Mouse (Mus musculus): ENCODE results near the gene Tmem266. TPM values are rescaled to one million over a fixed set of nuclear protein-coding genes. Genes with fewer than 3 reads are reported as not detected.

Tmem266 gene
- total RNA-seq, 2 experiments from 2014 or later, result 0.27 to 0.44 TPM

- no peak for DNase-seq
- intact Hi-C loops (cut with DNase I; ENCODE audit: low total_unique reads), result loop anchor here (10.0 kb wide), 1 partner anchor 243 kb away; the partner anchor contains the start of gene Ube2q2
Observed at GRCm38 (mm10) chr9:55387862-55388505, 61.3 kb downstream of the Tmem266 start.

GRCm38 (mm10) chr9:55391909-55392658 lies 65.4 kb downstream of the Tmem266 start:
- intact Hi-C loops (cut with DNase I; ENCODE audit: low total_unique reads), result no loop called here
- peak; percentile 64 for DNase-seq

GRCm38 (mm10) chr9:55395650-55396049 lies 68.9 kb downstream of the Tmem266 start:
- DNase-seq, result no peak
- intact Hi-C loops (cut with DNase I; ENCODE audit: low total_unique reads), result no loop called here

- DNase-seq, result no peak
- intact Hi-C loops (cut with DNase I; ENCODE audit: low total_unique reads), result no loop called here
Observed at GRCm38 (mm10) chr9:55398985-55399554, 72.4 kb downstream of the Tmem266 start.

GRCm38 (mm10) chr9:55402276-55402675 lies 75.6 kb downstream of the Tmem266 start:
- DNase-seq, result no peak
- intact Hi-C loops (cut with DNase I; ENCODE audit: low total_unique reads), result no loop called here

GRCm38 (mm10) chr9:55404256-55404655 lies 77.5 kb downstream of the Tmem266 start:
- DNase-seq, result no peak
- intact Hi-C loops (cut with DNase I; ENCODE audit: low total_unique reads), result no loop called here

GRCm38 (mm10) chr9:55404976-55405702 lies 78.4 kb downstream of the Tmem266 start:
- DNase-seq, result no peak
- intact Hi-C loops (cut with DNase I; ENCODE audit: low total_unique reads), result no loop called here

- intact Hi-C loops (cut with DNase I; ENCODE audit: low total_unique reads), result no loop called here
- no peak for DNase-seq
Observed at GRCm38 (mm10) chr9:55406773-55407172, 80.1 kb downstream of the Tmem266 start.

GRCm38 (mm10) chr9:55408851-55409250 lies 82.1 kb downstream of the Tmem266 start:
- DNase-seq, result no peak
- intact Hi-C loops (cut with DNase I; ENCODE audit: low total_unique reads), result no loop called here

GRCm38 (mm10) chr9:55409833-55410232 lies 83.1 kb downstream of the Tmem266 start:
- DNase-seq, result no peak
- intact Hi-C loops (cut with DNase I; ENCODE audit: low total_unique reads), result no loop called here

GRCm38 (mm10) chr9:55410430-55410829 lies 83.7 kb downstream of the Tmem266 start:
- intact Hi-C loops (cut with DNase I; ENCODE audit: low total_unique reads), result no loop called here
- no peak for DNase-seq

- no peak for DNase-seq
- intact Hi-C loops (cut with DNase I; ENCODE audit: low total_unique reads), result no loop called here
Observed at GRCm38 (mm10) chr9:55411154-55411553, 84.4 kb downstream of the Tmem266 start.

GRCm38 (mm10) chr9:55421786-55422185 lies 95.1 kb downstream of the Tmem266 start:
- DNase-seq, result no peak
- intact Hi-C loops (cut with DNase I; ENCODE audit: low total_unique reads), result no loop called here

- DNase-seq, result no peak
- intact Hi-C loops (cut with DNase I; ENCODE audit: low total_unique reads), result no loop called here
Observed at GRCm38 (mm10) chr9:55423451-55424424, 97.0 kb downstream of the Tmem266 start.

- intact Hi-C loops (cut with DNase I; ENCODE audit: low total_unique reads), result loop anchor here (5.0 kb wide), 1 partner anchor 492 kb away; no protein-coding TSS in a partner anchor
- DNase-seq, result no peak
Observed at GRCm38 (mm10) chr9:55425271-55425810, 98.6 kb downstream of the Tmem266 start.

- intact Hi-C loops (cut with DNase I; ENCODE audit: low total_unique reads), result loop anchor here (5.0 kb wide), 1 partner anchor 488 kb away; no protein-coding TSS in a partner anchor
- peak; percentile 35 for DNase-seq
Observed at GRCm38 (mm10) chr9:55429242-55429975, 102.7 kb downstream of the Tmem266 start.

GRCm38 (mm10) chr9:55430133-55430532 lies 103.4 kb downstream of the Tmem266 start:
- intact Hi-C loops (cut with DNase I; ENCODE audit: low total_unique reads), result loop anchor here (5.0 kb wide), 1 partner anchor 102 kb away; no protein-coding TSS in a partner anchor

More at GRCm38 (mm10) chr9:55430133-55430532, 103.4 kb downstream of the Tmem266 start:
- DNase-seq, result no peak
